Mouse (Mus musculus) spleen, adult 18-20 months (tissue): ENCODE measurements around the gene 1700057G04Rik.
"Not testable (repeated sequence)": the region's sequence is repeated elsewhere in the genome, so short reads cannot be mapped to it uniquely, and the experiment has no call there.

Experiments used
- DNase-seq, 2 experiments: peaks; one replicate each; pipeline ENCODE4 v3.0.0; 2022; ENCODE audit warnings: mixed read lengths in 2 of 2

1700057G04Rik gene

GRCm38 (mm10) chr9:92305620-92306220, 3.5 kb upstream of the 1700057G04Rik start:
- DNase-seq: no peak

- no peak for DNase-seq
Measured at GRCm38 (mm10) chr9:92316791-92317190, 7.6 kb downstream of the 1700057G04Rik start.

- not testable (repeated sequence) for DNase-seq
Measured at GRCm38 (mm10) chr9:92325936-92326335, 16.8 kb downstream of the 1700057G04Rik start.

DNA sequence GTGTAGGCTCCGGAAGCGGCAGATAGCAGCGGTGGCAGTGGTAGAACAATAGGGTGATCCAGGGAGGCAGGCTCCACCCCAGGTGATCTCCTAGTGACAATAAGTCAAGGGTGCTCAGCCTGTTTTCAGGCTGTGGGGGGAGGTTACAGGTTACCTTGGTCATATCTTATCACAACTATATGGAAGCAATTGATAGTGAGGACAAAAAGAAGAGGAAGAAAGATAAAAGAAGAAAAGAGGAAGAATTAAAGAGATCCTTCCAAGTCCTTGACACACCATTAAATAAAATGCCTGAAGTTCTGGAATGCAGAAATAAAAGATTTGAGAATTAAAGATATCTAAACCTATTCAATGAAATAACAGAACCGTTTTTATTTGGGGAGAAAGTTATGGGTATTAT, 17.6 kb downstream of the 1700057G04Rik start:
- no peak for DNase-seq

GRCm38 (mm10) chr9:92331383-92331782, 22.2 kb downstream of the 1700057G04Rik start:
- no peak for DNase-seq

GRCm38 (mm10) chr9:92334845-92335244, 25.7 kb downstream of the 1700057G04Rik start:
- no peak for DNase-seq

DNA sequence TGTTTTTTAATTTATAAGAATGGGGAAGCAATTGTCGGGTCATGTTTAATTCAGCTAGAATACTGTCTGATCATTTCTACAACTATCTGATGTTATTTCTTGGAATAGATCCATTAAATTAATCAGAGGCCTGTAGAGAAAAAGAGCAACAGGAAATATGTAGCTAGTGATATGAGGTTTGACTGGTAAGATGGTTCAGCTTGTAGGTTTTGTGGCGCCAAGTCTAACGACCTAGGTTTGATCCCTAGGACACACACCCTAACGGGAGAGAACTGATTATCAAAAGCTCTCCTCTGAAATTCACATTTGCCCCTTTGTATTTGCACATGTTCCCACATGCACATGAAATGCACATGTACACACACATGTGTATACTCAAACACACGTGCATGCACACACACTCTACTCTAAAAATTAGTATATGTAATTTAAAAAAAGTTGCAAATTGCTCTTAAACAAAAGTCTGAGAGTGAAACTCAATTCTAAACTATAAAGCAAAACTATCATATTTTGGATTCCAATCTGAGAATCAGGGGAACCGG, 26.2 kb downstream of the 1700057G04Rik start:
- no peak for DNase-seq

GRCm38 (mm10) chr9:92337063-92337462, 27.9 kb downstream of the 1700057G04Rik start:
- no peak for DNase-seq

DNA sequence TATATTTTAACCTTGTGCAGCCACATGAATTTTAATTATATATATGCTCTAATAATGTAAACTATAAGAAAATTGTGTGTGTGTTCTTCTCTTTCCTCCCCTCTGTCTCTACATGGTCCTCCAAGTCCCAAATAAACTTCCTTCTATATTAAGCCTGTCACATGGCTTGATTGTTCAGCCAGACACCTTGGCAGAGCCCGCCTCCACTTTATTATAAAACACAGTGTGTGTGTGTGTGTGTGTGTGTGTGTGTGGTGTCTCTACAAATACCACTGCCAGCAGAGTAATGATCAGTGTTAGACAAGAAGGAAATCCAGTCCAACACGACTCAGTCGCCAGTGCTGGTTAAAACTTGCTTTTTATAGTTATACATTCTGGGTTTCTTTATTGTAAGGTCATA, 28.5 kb downstream of the 1700057G04Rik start:
- DNase-seq: no peak

DNA sequence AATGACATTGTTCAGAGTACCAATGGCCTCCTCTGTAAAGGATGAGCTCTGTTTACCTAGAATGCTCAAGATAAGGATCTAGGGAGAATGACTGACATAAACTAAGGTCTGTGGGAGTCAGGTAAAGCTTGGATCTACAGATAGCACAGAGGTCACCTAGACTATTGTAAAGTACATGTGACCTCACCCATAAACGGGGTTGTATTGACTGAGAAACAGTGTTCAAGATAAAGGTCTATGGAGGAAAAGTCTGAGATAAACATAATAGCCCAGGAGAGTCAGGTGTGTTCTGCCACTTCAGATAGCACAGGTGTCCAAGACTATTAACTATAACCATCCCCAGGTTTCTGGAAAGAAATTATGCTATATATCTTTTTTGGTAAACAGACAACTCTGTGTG, 29.8 kb downstream of the 1700057G04Rik start:
- no peak for DNase-seq

GRCm38 (mm10) chr9:92351924-92352323, 42.7 kb downstream of the 1700057G04Rik start:
- no peak for DNase-seq

GRCm38 (mm10) chr9:92353306-92353705, 44.1 kb downstream of the 1700057G04Rik start:
- DNase-seq: no peak

GRCm38 (mm10) chr9:92360691-92361310, 51.6 kb downstream of the 1700057G04Rik start:
- no peak for DNase-seq

DNA sequence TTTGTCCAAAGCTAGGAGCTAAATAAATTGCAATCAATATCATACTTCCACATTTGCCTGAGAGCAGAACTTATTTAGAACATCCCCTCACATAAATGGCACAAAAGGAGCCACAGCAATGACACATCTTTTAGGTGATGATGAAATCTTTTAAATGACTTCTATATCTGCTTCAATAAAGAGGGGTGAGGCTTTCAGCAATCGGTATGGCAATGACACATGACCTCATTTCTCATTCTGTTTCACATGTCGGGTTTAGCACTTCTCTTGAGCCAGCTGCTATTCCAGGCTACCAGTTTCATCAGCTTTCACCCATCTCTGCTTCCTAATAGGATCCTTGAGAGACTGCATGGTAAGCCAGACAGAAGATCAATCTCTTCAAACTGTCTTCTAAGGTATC, 54.3 kb downstream of the 1700057G04Rik start:
- no peak for DNase-seq

GRCm38 (mm10) chr9:92368920-92369319, 59.7 kb downstream of the 1700057G04Rik start:
- DNase-seq: no peak

DNA sequence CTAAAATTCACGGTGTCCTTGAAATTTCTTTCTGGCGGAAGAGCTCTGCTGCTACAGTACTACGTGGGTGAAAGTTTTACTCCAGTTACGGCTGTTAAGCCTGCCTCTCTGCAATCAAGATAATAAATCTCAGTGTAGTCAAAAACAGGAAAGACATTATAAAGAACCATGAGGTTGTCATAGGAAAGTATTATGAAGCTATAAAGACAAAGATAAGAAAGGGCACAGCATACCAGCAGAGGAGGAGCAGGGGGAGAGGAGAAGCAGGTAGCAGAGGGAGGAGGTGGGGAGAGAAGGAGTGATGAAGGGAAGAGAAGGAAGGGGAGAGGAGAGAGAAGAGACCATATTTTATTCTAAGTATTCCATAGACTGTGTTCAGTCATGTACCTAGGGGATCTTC, 64.7 kb downstream of the 1700057G04Rik start:
- DNase-seq: no peak

DNA sequence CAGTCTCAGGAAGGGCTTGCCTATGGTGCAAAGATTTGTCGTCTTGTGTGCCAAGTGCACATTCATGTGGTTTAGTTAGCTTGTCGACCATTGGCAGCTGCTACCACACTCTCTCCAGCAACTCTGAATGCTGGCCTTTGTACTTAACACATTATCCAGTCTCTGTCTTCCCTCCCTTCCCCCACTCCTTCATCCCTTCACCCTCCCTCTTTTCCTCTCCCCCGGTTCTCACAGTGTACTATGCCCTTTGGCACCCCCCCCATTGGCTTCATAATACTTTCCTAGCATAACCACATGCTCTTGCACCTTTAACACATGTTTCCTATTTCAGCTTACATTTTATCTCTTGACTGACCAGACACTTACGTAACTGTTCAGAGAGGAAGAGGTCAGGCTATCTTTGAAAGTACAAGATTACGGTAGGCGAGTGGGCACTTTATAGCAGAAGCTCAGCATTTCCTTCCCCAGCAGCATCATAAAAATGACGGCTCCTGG, 65.6 kb downstream of the 1700057G04Rik start:
- DNase-seq: no peak

GRCm38 (mm10) chr9:92375378-92375777, 66.2 kb downstream of the 1700057G04Rik start:
- no peak for DNase-seq

DNA sequence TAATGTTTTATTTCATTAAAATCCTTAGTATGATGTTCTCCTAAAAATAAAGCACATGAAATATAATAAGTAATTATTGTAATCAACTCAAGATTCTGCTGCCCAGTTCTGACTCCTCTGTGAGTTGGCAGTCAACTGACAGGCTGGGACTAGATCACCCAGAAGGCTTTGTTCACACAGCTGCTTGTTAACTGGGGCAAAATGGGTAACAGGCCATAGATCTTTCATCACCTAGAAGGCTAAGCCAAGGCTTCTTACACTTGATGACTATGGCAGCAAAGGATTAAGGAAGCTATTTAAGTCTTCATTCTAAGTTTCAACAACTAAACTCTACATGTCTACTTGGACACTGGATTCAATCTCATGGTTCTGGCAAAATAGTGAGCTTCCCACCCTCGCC, 68.8 kb downstream of the 1700057G04Rik start:
- no peak for DNase-seq

GRCm38 (mm10) chr9:92379240-92379639, 70.1 kb downstream of the 1700057G04Rik start:
- DNase-seq: no peak

DNA sequence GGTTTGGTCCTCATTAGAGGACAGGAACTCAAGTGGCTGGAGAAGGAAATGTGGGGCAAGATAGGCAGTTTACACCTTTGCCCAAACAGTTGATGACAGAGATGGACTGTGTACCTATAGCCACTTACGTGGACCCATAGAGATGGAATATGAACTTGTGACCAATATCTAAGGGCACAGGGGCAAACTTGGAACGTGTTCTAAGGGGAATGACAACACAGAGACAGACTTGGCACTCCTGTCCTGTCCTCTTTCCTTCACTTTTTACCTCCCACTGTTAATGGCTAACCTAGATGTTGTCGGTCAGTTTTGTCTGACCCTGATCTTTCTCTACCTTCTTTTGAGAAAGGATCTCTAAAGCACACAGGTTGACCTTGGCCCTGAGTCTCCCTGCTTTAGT, 74.2 kb downstream of the 1700057G04Rik start:
- DNase-seq: no peak

DNA sequence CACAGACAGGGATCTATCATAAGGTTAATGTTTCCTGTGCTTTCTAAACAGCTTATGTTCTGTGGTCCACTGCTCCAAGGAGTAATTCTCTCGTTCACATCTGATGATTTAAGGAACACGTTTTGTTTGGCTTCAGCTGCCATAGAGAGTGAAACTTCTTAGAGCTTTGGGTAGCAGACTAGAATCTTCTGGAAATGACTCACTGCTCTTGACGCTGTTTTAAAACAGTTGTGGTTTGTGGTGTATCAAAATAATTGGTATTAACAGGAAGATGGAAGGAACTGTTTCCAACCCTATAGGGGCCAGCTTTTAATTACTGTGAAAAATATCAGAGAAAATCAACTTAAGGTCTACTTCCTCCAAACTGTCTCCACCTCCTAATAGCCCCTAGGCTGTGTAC, 75.2 kb downstream of the 1700057G04Rik start:
- no peak for DNase-seq

DNA sequence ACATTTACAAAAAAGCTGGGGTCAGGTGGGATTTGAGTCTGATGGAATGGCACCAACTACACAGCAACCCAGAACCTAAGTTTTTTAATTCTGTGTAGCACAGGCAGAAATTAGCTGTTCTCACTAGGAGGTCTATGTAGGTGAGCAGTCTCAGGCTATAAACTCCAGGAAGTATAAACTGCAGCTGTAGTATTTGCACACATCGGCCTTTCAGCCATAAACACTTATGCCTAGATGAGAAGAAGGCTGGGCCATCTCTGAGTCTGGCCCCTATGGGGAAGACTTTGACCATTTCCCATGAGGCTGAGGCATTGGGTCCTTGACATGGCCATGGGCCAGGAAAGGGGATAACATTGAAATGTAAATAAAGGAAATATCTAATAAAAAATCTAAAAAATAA, 76.7 kb downstream of the 1700057G04Rik start:
- DNase-seq: no peak

GRCm38 (mm10) chr9:92386871-92387270, 77.7 kb downstream of the 1700057G04Rik start:
- no peak for DNase-seq
